Mouse (Mus musculus) E14TG2a.4 (cell line): Measurements from ENCODE around the gene Cul3.

Experiments
- CTCF ChIP-seq: conservative IDR thresholded peaks from 2 replicates; pipeline ENCODE4 v1.5.1; 2014; ENCODE audit warnings: low read length
- NANOG ChIP-seq: IDR thresholded peaks from 2 replicates; pipeline ENCODE4 v1.6.1; 2014; ENCODE audit warnings: borderline replicate concordance, low read length, mixed read lengths
- POU5F1 ChIP-seq: IDR thresholded peaks from 2 replicates; pipeline ENCODE4 v1.6.1; 2014; ENCODE audit warnings: low read length, borderline replicate concordance

DNA sequence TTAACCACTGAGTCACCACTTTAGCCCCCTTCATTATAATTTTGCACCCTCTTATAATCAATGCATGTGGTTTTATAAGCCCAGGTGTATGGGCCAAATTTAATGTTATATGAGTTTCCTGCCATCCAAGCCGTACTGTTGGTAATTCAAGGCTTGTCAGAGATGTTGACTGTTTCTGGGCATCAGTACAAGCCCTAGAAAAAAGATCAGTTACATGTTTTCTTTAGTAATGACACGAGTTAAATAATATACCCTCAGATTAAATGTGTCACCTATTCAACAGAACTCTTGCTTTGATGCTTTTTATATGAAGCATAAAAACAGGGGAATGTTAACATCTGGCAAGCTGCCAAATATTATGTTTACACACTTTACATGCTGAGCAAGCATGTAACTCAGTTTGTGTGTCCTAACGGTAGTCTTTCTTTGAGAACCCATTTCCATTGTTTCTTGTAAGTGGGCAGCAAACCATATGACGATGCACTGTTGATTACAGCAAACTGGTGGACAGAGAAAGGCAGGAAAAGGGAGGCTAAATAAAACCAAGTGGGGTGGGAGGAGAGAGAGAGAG lies 19.8 kb upstream of the Cul3 start:
- TF ChIP-seq CTCF (no peak), POU5F1 (no peak), NANOG (no peak)
